Mouse (Mus musculus): ENCODE measurements around the gene Gm17728.
"Not testable (repeated sequence)": the region's sequence is repeated elsewhere in the genome, so short reads cannot be mapped to it uniquely, and the experiment has no call there.

Gm17728 gene

DNA sequence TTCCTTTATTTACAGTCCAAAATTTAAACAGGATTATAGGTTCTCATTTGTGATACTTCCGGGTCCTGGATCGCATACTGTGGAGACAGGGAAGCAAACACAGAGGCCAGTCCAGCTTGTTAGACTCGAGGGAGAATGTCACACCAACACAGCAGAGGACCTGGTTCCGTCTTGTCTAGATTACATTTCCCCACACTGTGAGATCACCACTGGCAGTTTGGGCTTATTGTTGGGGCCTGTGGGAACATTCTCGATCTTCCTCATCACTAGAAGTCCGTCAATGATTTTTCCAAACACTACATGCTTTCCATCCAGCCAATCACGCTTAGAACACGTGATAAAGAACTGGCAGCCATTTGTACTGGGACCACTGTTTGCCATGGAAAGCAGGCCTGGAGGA is at the start of gene Gm17728:
TSS of gene Gm17728 (plus strand) at position 301 of the 400 bp plus-strand sequence.
- DNase-seq (ENCODE audit: low read depth, low spot score): not testable (repeated sequence)

DNA sequence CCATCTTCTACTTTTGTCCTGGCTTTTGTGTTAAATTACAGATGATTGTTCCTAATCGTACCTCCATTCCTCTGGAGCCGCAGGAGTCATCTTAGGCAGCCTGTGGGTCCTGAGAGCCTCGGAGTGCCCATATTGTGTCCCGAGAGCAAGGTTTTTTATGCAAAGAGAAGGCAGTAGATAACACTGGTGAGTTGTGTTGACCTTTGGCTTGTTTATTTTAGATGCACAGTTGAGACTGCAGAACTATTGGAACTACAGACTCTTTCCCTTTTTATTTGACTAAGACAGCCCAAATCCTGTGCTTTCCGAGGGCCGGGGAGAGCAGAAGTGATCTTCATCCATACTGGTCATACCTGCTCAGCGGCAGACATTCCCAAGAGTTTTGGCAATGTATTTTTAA is 24.4 kb upstream of the Gm17728 start:
- DNase-seq (ENCODE audit: low read depth, low spot score): no peak

DNA sequence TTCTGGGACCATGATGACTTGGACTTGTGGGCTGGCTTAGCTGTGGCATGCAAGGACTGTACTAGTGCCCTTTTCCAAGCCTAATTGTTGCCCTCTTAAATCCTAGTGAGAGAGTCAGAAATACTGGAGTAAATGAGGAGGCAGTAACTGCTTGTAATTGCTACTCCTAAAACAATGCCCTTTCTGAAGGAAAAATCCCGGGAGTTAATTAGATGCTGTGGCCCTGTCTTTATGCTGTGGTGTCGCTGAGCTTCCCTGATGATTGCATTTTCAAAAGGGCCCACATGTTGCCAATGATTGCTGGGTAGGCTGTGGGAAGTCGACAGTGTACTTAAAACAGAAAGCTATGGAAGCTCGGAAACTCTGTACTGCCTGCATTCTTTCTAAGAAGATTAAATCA is 23.3 kb upstream of the Gm17728 start:
- DNase-seq (ENCODE audit: low read depth, low spot score): no peak

DNA sequence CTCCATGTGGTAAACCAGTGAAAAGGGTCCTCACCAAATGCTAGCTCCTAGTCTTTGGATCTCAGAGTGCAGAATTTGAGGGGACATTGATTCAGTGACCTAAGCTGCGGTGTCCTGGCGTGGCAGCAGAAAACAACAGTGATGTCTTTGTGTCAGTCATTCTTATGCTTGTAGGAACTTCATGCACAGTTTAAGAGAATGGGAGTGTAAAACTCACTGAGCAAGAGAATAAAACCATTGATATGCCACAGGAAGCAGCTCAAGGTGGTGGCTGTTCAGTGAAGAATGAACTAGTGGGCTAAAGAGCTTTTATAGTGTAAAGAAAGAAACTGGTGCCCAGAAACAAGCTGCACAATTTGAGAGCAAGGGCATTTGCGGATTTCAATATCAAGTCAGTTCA is 17.9 kb upstream of the Gm17728 start:
- DNase-seq (ENCODE audit: low read depth, low spot score): no peak

DNA sequence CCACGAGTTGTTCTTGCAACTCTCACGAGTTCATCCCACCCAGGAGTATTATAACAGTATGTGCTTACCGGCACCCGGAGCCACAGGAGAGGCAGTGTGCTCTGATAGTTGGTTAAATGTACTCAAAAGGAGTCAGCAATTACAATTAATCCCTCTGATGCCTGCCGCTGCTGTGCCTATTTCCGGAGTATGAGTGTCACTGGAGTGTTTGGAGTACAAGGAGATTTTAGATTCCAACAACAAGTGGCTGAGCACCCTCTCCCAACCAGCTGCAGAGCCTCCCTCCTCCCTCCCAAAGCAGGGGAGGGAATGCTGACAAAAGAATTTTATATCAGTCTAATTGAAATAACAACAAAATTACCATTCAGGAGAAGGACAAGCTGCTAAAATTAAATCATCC is 14.2 kb upstream of the Gm17728 start:
- DNase-seq (ENCODE audit: low read depth, low spot score): no peak

DNA sequence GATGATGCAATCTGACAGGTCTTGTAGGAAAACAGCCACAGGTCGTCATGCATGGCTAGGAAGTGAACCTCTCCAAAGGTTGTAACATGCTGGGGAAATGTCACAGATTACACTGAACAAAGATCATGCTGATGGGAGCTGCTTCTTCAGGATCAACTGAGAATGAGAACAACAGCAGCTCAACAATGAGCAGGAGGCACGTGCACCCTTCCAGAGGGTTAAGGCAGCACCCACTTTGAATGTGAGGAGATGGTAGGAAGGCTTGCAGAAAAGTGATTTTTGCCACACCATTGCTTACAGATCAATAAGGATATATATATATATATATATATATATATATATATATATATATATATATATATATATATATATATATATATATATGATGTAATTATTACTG is 2.8 kb upstream of the Gm17728 start:
- DNase-seq (ENCODE audit: low read depth, low spot score): no peak

DNA sequence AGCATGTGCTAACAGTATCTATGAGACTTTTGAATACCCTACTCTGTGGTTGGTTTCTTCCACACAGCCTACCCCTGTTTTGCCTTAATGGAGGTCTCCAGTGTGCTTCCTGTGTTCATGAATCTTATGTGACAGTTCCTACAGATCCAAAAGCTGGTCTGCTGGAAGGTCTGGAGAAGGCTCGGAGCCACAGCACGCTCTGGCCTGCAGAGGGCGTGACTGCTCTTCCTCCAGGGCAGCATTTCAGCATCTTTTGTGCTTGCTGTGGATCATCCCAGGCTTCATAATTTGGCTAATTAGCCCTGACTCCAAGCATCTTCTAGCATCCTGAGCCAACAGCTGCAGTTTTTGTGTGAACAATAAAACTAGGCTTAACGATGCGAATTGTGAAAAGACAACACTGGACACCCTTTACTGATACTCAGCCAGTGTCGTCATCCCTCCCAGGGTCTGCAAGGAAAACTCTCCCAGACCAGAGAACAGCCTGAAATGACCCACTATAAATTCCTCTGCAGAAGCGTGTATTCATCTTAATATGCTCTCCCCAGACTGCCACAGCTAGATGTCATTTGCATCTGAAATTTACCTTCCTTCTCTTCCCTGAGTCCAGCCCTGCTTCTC is 6.6 kb downstream of the Gm17728 start:
- no peak for DNase-seq (ENCODE audit: low read depth, low spot score)

DNA sequence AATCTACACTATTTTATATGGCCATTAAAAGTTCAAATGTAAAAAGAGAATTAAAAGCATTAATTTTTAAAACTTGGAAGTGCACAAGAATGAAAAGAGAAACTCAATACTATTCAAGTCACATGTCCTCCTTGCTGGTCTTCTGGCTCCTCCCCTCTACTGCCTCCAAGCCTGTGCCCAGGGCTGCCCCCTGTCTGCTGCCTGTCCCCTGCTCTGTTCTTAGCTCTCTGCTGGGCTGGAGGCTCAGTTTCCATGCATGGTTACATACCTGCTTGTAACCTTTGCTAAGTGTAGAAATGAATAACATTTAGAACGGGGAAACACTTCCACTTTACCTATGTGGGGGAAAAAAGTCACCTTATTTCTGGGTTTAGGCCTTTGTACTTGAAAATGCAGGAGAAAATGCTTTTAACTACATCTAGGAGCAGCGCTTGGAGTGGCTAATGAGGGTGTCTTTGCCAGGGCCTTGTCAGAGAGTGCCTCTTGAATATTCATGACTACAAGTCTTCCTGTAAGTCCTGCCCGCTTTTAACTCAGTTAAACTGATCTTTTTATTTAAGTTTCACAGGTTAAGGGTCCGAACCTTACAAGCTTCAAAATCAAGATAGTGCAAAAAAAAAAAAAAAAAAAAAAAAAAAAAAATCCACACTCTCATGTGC is 18.3 kb downstream of the Gm17728 start:
- DNase-seq (ENCODE audit: low read depth, low spot score): no peak

DNA sequence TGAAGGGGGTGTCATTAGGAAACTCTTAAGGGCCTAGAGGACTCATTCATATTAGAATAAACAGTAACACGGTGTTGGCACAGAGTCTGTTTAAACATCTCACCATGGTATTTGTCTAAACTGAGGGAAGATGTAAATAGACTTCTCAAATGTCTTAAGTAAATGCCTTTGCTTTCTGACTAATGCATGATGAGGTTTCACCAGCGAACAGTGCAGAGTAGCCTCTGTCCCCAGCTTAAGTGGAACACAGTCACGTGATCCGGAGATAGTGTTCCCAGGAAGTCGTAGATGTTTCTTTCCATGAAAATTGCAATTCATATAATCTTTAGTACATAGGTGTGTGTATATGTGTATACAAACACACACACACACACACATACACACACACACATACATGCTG is 34.5 kb downstream of the Gm17728 start:
- no peak for DNase-seq (ENCODE audit: low read depth, low spot score)

DNA sequence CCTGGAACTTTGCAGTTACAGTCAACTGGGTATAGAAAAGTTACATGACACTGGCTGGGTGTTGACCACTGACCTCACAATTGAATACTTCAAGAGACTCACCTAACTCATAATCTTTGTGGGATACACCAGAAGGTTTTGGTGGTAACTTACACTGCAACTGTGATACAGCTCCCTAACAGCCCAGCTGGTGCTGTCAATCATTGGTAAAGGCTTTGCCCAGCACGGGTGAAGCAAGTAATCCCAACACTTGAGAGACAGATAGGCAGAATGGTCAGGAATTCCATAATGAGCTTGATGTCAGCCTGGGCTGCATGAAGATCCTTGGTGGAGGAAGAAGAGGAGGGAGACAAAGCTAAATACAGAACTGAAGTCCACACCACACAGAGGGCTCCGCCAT is 39.0 kb downstream of the Gm17728 start:
- no peak for DNase-seq (ENCODE audit: low read depth, low spot score)

Data from 3T3-L1 (cell line).